Mouse (Mus musculus): ENCODE measurements around the gene Ston2. TPM values are rescaled to one million over a fixed set of nuclear protein-coding genes. Genes with fewer than 3 reads are reported as not detected.

The Ston2 gene
- total RNA-seq (2015; ENCODE audit: low replicate concordance) (0.84 TPM in 1 of 2 replicates, not detected in the other), total RNA-seq (2017; ENCODE audit: low replicate concordance) (0.90 and 1.1 TPM in 2 replicates)

DNA sequence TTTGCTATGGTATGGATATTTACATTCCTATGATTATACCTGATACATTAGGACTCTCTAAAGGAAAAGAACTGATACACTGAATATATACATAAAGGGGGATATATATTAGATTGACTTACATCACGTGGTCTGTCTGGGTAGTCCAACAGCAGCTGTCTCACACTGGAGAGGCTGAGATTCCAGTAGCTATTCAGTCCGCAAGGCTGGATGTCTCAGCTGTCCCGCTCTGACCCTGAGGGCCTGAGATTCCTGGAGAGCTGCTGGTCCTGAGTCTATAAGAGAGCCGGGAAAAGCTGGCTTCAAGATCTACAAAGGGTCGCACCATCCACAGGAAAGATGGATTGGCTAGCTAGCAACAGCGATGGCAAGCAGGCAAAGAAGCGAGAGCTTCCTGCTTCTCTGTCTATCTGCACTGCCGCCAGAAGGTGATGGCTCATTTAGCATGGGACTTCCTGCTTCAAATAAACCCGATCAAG is at the start of gene Ston2:
Gene Ston2 (minus strand): TSS at position 429 of the 479 bp plus-strand sequence.
- no peak for ATAC-seq (replicated peaks; ENCODE audit: low FRiP score, poor library complexity, severe bottlenecking)

DNA sequence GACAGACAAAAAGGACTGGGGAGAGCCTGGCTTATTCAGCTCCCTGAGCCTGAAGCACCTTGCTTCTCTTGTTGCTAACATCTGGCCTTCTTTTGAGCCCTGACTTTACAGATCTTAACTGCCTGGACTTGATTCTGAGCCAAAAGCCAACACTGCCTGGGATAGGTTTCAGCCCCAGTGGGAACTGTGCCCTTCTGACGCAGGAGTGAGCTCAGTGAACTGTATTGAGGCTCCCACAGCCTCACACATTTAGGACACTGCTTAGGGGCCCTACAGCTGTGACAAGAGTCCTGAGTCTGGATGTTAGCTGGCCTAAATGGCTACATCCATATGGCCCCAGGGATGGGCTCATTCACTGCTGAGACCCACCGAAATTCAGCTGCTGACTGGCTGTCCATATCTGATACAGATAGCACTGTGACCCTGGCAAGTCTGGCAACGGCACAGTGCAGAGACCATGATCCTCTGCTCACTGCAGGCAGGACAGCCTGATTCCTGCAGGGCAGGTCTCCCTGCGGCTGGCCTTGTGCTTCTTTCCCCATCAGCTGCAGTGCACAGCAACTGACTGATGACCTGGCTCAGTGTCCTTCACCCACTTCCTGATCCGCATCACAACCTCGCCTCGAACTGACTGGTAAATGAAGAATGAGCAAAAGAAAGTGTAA is 49.3 kb upstream of the Ston2 start:
- no peak for ATAC-seq (replicated peaks; ENCODE audit: low FRiP score, poor library complexity, severe bottlenecking)

DNA sequence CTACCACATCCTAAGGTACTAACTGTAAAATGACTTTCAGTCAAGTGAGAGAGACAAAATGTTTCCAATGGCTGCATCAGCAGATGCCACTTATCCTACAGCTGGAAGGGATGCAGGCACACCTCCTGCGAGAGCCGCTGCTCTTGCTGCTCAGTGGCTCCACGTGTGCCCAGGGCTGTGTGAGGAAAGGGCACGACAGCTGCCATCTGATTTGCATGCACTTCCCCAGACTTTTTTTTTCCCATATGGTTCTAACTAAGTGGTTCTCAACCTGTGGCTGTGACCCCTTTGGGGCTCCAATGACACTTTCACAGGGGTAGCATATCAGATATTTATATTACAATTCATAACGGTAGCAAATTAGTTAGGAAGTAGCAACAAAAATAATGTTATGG is 45.7 kb upstream of the Ston2 start:
- ATAC-seq (replicated peaks; ENCODE audit: low FRiP score, poor library complexity, severe bottlenecking) = no peak

DNA sequence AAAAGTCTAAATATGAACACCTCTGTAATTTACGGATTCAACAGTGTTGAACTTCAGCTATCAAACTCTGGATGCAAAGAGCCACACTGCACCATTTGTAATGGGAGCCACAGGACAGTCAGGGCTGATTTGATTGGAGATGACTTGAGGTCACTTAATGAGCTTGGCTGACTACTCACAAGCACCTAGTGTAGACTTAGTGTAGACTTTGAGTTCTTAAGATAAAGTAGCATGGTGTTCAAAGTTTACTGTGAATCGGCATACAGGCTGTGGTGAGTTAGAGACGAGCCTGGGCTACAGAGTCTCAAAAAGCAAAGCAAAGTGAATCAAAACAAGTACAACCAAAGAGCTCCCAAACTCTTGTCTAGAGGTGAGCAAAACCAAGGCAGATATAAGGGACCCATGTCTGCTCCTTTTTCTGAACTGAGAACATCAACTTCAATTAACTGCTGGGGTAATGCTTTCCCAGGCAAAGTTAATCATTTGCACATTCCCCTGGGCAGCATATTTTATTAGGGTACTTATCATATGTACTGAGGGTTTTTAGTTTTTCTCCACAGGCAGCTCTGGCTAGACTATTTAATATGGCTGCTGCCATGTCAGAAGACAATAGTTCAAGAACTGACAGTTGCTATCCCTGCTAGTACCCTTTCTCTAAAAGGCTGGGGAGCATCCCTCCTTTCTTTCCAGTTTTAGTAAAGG is 45.2 kb upstream of the Ston2 start:
- ATAC-seq (replicated peaks; ENCODE audit: low FRiP score, poor library complexity, severe bottlenecking) = no peak

DNA sequence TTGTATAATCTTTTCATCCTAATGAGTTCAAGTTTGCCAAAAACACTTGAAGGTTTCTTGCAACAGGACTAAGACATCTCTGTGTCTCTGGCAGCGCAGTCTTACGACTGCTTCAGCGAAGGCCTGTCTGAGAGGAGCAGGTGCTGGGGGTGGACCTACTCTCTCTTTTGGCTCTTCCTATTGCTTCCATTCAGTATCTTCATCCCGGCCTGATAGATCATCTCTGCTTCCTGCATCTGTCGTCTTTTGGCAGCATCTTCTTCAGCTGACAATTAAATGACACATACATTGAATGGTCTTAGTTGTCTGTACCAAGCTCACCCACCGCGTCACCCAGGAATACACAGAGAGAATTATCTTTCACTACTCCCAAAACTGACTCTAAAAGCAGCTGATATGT is 43.2 kb upstream of the Ston2 start:
- no peak for ATAC-seq (replicated peaks; ENCODE audit: low FRiP score, poor library complexity, severe bottlenecking)

DNA sequence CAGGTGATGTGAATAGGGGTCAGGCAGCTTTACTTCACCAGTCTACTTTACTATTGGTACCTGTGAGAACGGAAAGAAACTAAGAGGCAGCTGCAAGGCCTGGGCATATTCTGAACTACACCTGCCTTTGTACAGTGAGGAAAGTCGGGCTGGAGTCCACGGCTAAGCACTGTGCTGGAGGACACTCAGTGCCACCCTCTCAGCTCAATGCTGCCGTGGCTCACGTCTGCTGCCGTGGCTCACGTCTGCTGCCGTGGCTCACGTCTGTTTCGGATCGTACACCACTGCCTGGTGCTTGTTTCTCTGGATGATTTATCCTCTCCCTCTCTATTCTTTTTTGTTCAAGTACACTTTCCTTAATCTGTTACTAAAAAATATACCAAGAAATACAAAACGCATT is 32.3 kb upstream of the Ston2 start:
- no peak for ATAC-seq (replicated peaks; ENCODE audit: low FRiP score, poor library complexity, severe bottlenecking)

DNA sequence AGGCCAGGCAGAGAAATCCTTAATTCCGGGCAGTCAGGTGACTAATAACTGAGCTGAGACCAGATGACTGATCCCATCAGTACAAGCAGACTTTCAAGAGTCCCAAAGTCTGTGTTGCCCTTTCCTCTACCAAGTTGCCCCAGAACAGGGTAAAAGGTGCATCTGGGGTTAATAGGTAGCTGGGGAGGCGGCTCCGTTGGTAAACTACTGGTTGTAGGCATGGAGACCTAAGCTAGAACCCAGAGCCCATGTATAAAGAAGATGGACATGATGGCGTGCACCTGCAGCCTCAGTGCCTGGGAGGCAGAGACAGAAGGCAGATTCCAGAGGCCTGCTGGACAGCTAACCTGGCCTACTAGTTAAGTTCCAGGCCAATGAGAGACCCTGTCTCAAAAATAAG is 30.5 kb upstream of the Ston2 start:
- no peak for ATAC-seq (replicated peaks; ENCODE audit: low FRiP score, poor library complexity, severe bottlenecking)

DNA sequence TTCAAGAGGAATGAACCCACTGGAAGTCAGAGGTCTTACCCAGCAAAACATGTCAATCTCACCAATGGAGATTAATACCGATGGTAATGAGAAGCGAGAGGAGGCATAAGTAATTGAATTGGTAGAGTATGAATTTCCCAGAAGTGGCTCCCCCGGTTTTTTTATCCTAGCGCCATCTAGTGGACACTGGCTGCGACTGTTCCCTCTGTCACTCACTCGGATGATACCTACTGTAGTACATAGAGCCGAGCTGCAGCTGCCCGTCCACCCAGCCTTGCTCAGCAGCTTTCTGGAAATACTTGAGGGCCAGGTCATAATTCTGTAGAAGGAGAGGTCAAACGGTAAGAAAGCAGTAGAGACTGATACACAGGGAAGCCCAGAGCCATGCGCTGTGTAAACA is 27.8 kb upstream of the Ston2 start:
- 0 out of 2 replicates have a peak, but pooled peaks have one; percentile 65 for ATAC-seq (replicated peaks; ENCODE audit: low FRiP score, poor library complexity, severe bottlenecking)

DNA sequence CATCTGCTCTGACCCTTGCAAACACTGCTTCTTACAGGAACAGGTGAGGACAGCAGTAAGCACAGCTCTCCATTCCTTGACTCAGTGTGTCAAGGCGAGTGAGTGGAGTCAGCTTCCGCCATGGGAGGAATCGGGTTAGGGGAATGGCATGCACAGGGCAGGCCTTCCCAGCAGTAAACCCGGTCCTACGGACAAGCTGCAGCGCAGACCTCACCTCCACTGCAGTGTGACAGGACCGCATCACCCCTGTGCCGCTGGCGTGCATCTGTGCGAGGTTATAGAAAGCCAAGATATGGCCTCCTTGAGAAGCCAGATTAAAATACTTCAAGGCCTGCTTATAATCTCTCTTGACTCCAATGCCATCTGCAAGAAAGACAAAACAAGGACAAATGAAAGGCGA is 27.4 kb upstream of the Ston2 start:
- ATAC-seq (replicated peaks; ENCODE audit: low FRiP score, poor library complexity, severe bottlenecking) = no peak

DNA sequence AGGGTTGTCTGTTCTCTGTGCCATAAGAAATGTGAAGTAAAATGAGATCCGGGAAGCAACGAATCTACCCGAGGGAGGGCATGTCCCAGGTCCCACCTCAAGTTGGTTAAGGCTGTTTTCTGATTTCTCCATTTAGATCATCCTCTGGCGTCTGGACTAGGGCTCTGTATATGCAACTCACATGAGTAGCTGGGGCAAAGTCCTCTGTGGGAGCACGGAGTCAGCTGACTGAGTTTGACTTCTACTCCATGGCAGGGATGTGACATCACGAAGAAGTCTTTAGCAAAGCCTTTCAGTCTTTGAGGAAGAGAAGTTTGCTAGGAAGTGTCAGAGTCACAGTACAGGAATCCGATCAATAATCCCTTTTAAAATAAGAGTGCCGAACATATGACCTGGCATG is 20.7 kb upstream of the Ston2 start:
- no peak for ATAC-seq (replicated peaks; ENCODE audit: low FRiP score, poor library complexity, severe bottlenecking)

DNA sequence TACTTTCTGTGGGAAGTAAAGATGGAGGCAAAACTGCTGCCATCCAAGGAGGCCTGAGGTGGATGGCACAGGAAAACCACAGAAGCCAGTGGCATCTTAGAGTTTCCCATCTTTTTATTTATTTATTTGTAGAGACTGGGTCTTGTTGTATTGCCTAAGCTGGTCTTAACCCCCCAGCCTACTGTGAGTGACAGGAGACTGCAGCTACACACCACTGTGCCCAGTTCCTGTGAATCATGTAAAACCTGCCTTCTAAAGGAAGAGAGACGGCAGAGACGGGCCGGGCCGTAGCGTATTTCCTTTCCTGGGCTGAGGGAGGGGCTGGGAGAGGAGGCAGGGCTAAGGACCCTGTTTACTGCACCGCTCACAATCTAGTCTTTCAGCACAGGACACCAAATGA is 19.6 kb upstream of the Ston2 start:
- ATAC-seq (replicated peaks; ENCODE audit: low FRiP score, poor library complexity, severe bottlenecking) = no peak

DNA sequence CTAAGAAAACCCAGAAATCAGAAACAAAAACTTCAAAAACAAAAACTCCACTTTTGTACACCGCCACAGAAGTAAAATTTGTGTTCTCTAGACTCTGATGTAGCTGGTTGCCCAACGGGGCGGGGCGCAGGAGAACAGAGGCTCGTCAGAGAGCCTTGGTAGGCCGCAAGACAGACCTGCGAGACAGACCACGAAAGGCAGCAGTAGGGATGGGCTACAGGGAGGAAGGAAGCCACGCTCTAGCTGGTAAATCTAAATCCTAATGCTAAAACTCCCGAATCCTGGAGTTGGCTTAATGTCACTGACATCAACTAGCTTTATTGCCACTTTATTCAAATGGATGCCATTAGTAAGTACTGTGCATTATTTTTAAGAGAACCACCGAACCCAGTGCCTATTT is 18.9 kb upstream of the Ston2 start:
- ATAC-seq (replicated peaks; ENCODE audit: low FRiP score, poor library complexity, severe bottlenecking) = no peak

DNA sequence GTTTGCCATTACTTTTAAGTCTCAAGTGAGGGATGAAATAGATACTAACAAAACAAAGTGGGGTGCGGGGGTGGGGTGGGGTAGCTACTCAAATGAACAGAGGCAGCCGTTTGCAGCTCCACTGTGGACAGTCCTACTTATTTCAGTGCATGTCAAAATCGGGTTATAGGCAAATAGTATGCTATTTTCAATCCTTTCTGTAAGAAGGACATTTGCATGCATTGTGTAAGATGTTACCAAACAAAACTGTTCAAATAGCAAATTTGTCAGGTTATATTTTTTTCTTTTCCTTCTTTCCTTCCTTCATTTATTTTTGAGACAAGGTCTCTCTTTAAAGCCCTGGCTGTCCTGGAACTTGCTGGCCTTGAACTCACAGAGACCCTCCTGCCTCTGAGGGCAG is 16.1 kb upstream of the Ston2 start:
- no peak for ATAC-seq (replicated peaks; ENCODE audit: low FRiP score, poor library complexity, severe bottlenecking)

DNA sequence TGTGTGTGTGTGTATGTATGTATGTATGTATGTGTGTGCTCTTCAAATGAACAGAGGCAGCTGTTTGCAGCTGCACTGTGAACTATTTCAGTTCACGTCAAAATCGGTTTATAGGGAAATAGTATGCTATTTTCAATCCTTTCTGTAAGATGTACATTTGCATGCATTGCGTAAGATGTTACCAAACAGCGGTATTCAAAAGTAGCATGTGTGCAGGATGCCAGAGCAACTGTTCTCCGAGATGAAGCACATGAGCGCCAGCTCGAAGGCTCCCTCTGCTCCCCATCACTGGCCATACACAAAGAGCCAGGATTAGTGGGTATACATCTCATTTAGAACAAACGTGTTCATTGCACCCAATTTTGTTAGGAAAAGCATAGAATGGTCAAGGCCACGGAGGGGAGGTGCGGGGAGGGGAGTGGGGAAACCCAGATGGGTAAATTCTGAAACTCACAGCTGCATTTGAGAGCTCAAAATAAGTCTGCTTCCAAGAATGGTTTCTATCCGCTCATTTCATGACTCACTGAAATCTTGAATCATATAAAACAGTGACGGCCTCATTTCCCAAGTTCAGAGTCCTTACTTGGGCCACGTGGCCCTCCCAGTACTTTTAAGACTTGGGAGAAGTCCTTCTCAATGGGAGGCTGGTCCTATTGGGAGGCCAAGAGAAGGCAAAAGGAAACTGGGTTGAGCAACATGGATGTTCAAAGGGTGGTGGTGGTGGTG is 15.2 kb upstream of the Ston2 start:
- no peak for ATAC-seq (replicated peaks; ENCODE audit: low FRiP score, poor library complexity, severe bottlenecking)

DNA sequence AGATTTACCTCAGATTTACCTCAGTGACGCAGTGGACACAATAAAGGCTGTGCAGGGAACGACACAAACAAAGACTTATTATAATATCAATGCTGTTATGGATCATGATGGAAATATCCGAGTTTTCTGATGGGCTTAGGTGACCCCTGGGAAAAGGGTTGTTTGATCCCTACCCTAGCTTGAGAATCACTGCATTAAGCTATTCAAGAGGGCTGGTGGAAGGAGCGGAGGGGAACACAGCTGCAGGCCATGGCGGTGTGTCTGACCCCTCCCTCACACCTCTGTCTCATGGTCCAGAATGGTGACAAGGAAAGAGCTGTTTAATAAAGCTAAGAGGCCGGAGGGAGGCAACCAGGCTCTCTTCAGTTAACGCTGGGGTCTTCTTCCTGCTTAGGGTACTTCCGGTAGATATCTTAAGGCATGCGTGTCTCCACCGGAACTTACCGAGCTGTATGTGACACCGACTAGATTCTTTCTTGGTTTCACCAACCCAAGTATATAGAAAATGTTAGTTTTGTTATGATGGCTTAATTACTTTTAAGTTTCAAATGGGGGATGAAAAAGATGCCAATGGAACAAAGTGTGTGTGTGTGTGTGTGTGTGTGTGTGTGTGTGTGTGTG is 14.5 kb upstream of the Ston2 start:
- no peak for ATAC-seq (replicated peaks; ENCODE audit: low FRiP score, poor library complexity, severe bottlenecking)

DNA sequence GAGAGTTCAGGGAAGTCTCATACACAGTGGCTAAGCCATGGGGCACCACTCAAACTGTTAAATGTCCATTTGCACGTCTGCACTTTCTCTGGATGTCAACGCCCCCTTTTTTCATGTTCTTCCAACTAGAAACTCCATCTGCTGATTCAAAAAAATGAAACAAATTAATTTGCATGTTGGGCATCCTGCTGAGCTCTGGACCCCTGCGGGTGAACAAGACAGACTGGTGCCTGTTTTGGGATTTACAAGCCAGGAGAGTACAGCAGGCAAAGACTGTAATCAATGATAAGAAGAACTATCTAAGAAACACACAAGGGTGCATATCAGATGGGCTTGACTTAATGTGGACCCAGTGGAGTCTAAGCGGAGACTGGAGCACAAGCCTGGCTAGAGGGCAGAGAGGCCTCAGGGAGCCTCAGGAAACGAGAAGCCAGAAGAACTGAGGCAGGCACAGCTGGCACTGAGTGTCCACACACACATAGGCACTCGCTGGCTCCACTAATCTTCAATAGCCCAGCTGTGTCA is 12.7 kb upstream of the Ston2 start:
- ATAC-seq (replicated peaks; ENCODE audit: low FRiP score, poor library complexity, severe bottlenecking) = no peak

DNA sequence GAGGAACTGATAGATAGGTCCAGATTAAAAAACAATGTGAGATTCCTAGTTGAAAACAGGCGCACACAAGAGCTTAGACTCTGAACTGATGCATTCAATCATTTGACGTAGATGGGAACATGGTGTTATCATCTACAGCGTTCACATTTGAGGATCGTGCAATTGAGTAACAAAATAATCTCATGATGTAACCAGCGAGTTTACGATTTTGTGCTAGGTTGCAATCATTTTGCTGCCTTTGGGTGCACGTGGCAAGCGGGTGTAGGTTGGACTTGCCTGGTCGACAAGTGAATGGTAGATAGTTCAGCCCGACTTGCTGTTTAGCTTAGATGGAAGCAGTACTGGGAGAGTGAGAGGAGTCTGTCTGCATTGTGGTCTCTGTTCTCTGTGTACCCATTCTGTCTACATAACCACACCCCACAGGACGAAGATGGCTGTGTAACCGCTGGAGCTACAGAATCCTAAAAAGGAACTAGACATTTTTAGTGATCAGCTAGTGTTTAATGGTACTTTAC is 11.7 kb upstream of the Ston2 start:
- ATAC-seq (replicated peaks; ENCODE audit: low FRiP score, poor library complexity, severe bottlenecking) = no peak

DNA sequence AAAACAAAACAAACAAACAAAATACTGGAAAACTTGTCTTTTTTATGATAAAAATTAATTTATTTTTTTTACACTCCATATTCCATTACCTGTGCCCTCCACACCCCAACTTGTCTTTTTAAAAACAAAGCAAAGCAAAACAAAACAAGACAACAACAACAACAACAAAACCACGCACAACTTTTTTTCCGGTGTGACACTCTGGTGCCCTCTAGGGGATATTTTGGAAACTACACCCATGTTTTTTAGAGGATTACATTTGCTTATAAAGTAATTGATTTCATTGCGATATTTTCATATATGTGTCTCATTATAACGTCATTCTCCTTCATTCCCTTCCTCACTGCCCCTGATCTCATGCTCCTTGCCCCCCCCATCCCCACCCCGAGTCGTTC is 11.2 kb upstream of the Ston2 start:
- ATAC-seq (replicated peaks; ENCODE audit: low FRiP score, poor library complexity, severe bottlenecking) = no peak

DNA sequence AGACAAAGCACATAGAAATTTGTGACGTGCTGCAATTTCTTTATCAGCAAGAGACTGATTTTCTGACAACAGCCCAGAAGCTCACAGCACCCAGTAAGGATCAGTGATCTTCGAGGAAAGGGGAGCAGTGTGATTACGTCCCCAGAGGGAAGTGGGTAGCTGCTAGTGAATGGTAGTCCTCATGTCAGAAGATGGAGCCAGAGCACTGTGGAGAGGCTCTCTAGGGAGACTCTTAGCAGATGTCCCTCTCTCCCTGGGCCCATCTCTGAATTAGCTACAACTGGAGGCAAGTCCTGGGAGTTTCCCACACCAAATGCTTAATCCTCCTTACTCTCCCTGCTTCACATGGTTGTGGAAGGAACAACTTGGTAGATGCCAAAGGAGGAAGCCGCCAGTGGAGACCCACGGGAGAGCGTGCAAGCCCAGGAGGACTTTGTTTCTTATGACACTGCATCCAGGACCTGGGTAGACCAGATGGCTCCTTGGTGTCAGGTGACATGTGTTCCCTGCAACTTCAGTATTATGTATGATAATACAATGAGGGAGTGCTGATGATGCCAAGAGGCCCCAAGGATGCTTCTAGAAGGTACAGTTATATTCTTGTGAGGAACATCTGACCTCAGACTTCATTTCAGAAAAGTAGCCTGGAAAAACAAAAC is 10.7 kb upstream of the Ston2 start:
- no peak for ATAC-seq (replicated peaks; ENCODE audit: low FRiP score, poor library complexity, severe bottlenecking)

Data from erythroid progenitor cell, adult 5-6 weeks (primary cell).